Mouse (Mus musculus): ENCODE measurements around the gene H2al1j. TPM values are rescaled to one million over a fixed set of nuclear protein-coding genes. Genes with fewer than 3 reads are reported as not detected.
"Not testable (repeated sequence)": the region's sequence is repeated elsewhere in the genome, so short reads cannot be mapped to it uniquely, and the experiment has no call there.

The H2al1j gene
- polyA plus RNA-seq, 1 experiment from 2014 or later: not detected

DNA sequence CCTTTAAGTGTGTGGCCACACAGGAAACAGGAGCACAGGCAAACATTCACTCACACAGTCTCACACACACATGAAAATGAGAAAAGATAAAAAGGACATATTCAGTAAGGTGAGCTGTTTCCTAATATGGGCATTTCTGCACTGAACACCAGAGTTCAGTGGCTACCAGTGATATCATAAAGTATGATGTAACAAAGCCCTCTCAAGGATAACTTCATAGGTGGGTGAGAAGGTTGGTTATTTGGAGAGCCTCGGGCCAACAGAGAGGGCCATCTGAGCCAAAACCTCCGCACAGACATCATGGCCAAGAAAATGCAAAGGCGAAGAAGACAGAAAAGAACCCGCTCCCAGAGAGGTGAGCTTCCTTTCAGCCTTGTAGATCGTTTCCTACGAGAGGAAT, 12.8 kb upstream of the H2al1j start, which contains the start of gene H2al1f:
H2al1f (plus strand) TSS at position 301 of the 400 bp plus-strand sequence.
- not testable (repeated sequence) for H3K9me3 ChIP-seq (ENCODE audit: control insufficient read depth, low read length); H3K9ac ChIP-seq (ENCODE audit: low read length); H3K4me3 ChIP-seq (ENCODE audit: low read depth, low read length); H3K36me3 ChIP-seq (ENCODE audit: control insufficient read depth, insufficient read depth, low read length); H3K27me3 ChIP-seq (ENCODE audit: control insufficient read depth, insufficient read depth, low read length); H3K4me1 ChIP-seq (replicated peaks; ENCODE audit: control insufficient read depth, insufficient read depth, low read length); DNase-seq (ENCODE audit: low spot score); ATAC-seq (replicated peaks; ENCODE audit: low FRiP score); H3K4me2 ChIP-seq (ENCODE audit: low read depth, low read length, severe bottlenecking); H3K27ac ChIP-seq (ENCODE audit: low read depth, low read length)
- WGBS: no CpG with 5 or more reads among the region's 6 CpGs

DNA sequence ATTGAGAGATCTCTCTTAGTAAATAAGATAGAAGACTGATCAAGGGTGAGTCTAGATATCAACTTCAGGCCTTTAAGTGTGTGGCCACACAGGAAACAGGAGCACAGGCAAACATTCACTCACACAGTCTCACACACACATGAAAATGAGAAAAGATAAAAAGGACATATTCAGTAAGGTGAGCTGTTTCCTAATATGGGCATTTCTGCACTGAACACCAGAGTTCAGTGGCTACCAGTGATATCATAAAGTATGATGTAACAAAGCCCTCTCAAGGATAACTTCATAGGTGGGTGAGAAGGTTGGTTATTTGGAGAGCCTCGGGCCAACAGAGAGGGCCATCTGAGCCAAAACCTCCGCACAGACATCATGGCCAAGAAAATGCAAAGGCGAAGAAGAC, 9.7 kb upstream of the H2al1j start, which contains the start of gene H2al1g:
H2al1g (plus strand) TSS at position 301 of the 400 bp plus-strand sequence.
- not testable (repeated sequence) for ATAC-seq (replicated peaks; ENCODE audit: low FRiP score); H3K4me1 ChIP-seq (replicated peaks; ENCODE audit: control insufficient read depth, insufficient read depth, low read length); H3K4me3 ChIP-seq (ENCODE audit: low read depth, low read length); H3K36me3 ChIP-seq (ENCODE audit: control insufficient read depth, insufficient read depth, low read length); H3K27ac ChIP-seq (ENCODE audit: low read depth, low read length); H3K9me3 ChIP-seq (ENCODE audit: control insufficient read depth, low read length); H3K27me3 ChIP-seq (ENCODE audit: control insufficient read depth, insufficient read depth, low read length); H3K9ac ChIP-seq (ENCODE audit: low read length); H3K4me2 ChIP-seq (ENCODE audit: low read depth, low read length, severe bottlenecking); DNase-seq (ENCODE audit: low spot score)
- no CpG with 5 or more reads among the region's 3 CpGs for WGBS

- no CpG with 5 or more reads among the region's 6 CpGs for WGBS
- not testable (repeated sequence) for H3K27ac ChIP-seq (ENCODE audit: low read depth, low read length); H3K4me3 ChIP-seq (ENCODE audit: low read depth, low read length); DNase-seq (ENCODE audit: low spot score); H3K4me2 ChIP-seq (ENCODE audit: low read depth, low read length, severe bottlenecking); H3K9me3 ChIP-seq (ENCODE audit: control insufficient read depth, low read length); ATAC-seq (replicated peaks; ENCODE audit: low FRiP score); H3K4me1 ChIP-seq (replicated peaks; ENCODE audit: control insufficient read depth, insufficient read depth, low read length); H3K27me3 ChIP-seq (ENCODE audit: control insufficient read depth, insufficient read depth, low read length); H3K9ac ChIP-seq (ENCODE audit: low read length); H3K36me3 ChIP-seq (ENCODE audit: control insufficient read depth, insufficient read depth, low read length)
Measured at GRCm38 (mm10) chrX:11321192-11321591, 6.4 kb upstream of the H2al1j start, which contains the start of gene H2al1h. TSS of gene H2al1h (plus strand) at chrX:11321492.

DNA sequence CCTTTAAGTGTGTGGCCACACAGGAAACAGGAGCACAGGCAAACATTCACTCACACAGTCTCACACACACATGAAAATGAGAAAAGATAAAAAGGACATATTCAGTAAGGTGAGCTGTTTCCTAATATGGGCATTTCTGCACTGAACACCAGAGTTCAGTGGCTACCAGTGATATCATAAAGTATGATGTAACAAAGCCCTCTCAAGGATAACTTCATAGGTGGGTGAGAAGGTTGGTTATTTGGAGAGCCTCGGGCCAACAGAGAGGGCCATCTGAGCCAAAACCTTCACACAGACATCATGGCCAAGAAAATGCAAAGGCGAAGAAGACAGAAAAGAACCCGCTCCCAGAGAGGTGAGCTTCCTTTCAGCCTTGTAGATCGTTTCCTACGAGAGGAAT, 3.3 kb upstream of the H2al1j start, which contains the start of gene H2al1i:
H2al1i (plus strand) TSS at position 301 of the 400 bp plus-strand sequence.
- not testable (repeated sequence) for H3K27ac ChIP-seq (ENCODE audit: low read depth, low read length); H3K4me3 ChIP-seq (ENCODE audit: low read depth, low read length); H3K4me1 ChIP-seq (replicated peaks; ENCODE audit: control insufficient read depth, insufficient read depth, low read length); ATAC-seq (replicated peaks; ENCODE audit: low FRiP score); H3K4me2 ChIP-seq (ENCODE audit: low read depth, low read length, severe bottlenecking); H3K27me3 ChIP-seq (ENCODE audit: control insufficient read depth, insufficient read depth, low read length); DNase-seq (ENCODE audit: low spot score); H3K9ac ChIP-seq (ENCODE audit: low read length); H3K36me3 ChIP-seq (ENCODE audit: control insufficient read depth, insufficient read depth, low read length); H3K9me3 ChIP-seq (ENCODE audit: control insufficient read depth, low read length)
- 90% methylated on average over 2 of the region's 5 CpGs for WGBS

DNA sequence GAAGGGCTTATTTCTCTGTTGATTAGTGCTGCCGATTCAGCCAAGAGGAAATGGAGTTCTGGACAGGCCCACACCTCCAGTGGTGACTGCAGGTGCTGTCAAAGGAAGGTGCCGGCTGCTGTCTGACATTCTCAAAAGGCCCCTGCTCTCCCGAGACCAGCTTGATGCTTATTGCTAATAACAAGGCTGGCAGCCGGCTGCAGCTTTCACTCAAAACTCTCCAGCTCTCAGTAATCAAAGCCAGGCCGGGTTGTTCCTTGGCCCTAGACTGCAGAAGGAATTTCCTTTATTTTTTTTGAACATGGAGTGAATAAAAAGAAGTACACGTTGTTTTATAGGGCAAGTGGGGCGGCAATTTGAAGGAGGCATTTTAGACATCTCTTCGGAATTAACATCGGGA, 18.1 kb downstream of the H2al1j start:
- Histone ChIP-seq H3K4me3 (ENCODE audit: low read depth, low read length) (no peak overlapping the region), H3K36me3 (ENCODE audit: control insufficient read depth, insufficient read depth, low read length) (no peaks in the 10 kb centered on the region), H3K9ac (ENCODE audit: low read length) (no peak overlapping the region), H3K4me2 (ENCODE audit: low read depth, low read length, severe bottlenecking) (no peak overlapping the region), H3K27me3 (ENCODE audit: control insufficient read depth, insufficient read depth, low read length) (no peaks in the 10 kb centered on the region), H3K9me3 (ENCODE audit: control insufficient read depth, low read length) (no peaks in the 10 kb centered on the region), H3K27ac (ENCODE audit: low read depth, low read length) (no peak overlapping the region), H3K4me1 (replicated peaks; ENCODE audit: control insufficient read depth, insufficient read depth, low read length) (no peaks in the 10 kb centered on the region)
- no peak for DNase-seq (ENCODE audit: low spot score)
- WGBS: 61% methylated on average over 9 of the region's 9 CpGs
- no peak for ATAC-seq (replicated peaks; ENCODE audit: low FRiP score)

DNA sequence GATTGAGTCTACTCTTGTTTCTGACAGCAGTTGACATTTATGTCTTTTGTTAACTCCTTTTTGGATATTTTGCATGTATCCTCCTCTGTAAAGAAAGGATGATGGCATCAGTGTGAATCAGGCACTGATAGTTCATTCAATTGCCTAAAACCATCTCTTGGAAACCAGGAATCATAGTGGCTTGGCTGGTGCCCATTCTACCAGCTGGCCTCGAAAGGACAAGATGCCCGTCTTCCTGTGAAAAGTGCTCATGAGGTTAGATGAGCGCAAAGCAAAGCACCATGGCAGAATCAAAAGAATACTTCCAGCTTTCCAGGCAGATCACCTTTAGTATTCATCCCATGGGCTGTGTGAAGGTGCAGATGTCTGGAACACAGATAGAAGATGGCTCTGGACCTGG, 19.1 kb downstream of the H2al1j start:
- H3K9me3 ChIP-seq (ENCODE audit: control insufficient read depth, low read length): no peaks in the 10 kb centered on the region
- H3K4me3 ChIP-seq (ENCODE audit: low read depth, low read length): no peak overlapping the region
- ATAC-seq (replicated peaks; ENCODE audit: low FRiP score) (no peak), DNase-seq (ENCODE audit: low spot score) (no peak)
- no peaks in the 10 kb centered on the region for H3K36me3 ChIP-seq (ENCODE audit: control insufficient read depth, insufficient read depth, low read length)
- no peaks in the 10 kb centered on the region for H3K4me1 ChIP-seq (replicated peaks; ENCODE audit: control insufficient read depth, insufficient read depth, low read length)
- no peak overlapping the region for H3K4me2 ChIP-seq (ENCODE audit: low read depth, low read length, severe bottlenecking)
- H3K9ac ChIP-seq (ENCODE audit: low read length): no peak overlapping the region
- no peak overlapping the region for H3K27ac ChIP-seq (ENCODE audit: low read depth, low read length)
- WGBS: 92% methylated on average over 3 of the region's 3 CpGs
- no peaks in the 10 kb centered on the region for H3K27me3 ChIP-seq (ENCODE audit: control insufficient read depth, insufficient read depth, low read length)

DNA sequence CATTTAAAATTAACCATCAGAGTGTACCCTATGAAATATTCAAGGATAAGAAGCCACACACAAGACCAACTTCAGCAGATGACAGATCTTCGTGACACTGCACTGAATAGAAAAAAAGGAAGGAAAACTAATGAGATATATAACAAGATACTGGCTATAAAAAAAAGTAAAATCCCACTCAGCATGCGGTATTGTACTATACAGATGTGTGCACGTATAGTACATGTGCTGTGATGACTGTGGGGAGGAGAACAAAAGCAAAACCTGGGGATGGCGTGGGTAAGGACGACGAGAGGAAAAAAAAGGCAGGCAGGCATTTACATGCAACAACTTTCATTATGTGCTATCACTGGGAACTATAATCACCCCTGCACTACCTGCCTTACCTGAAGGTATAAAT, 33.2 kb downstream of the H2al1j start:
- Histone ChIP-seq H3K9me3 (ENCODE audit: control insufficient read depth, low read length) (no peaks in the 10 kb centered on the region), H3K27me3 (ENCODE audit: control insufficient read depth, insufficient read depth, low read length) (no peaks in the 10 kb centered on the region), H3K4me1 (replicated peaks; ENCODE audit: control insufficient read depth, insufficient read depth, low read length) (no peaks in the 10 kb centered on the region), H3K4me3 (ENCODE audit: low read depth, low read length) (no peak overlapping the region), H3K36me3 (ENCODE audit: control insufficient read depth, insufficient read depth, low read length) (no peaks in the 10 kb centered on the region), H3K9ac (ENCODE audit: low read length) (no peak overlapping the region), H3K4me2 (ENCODE audit: low read depth, low read length, severe bottlenecking) (no peak overlapping the region), H3K27ac (ENCODE audit: low read depth, low read length) (no peak overlapping the region)
- ATAC-seq (replicated peaks; ENCODE audit: low FRiP score) (no peak), DNase-seq (ENCODE audit: low spot score) (no peak)
- WGBS: 87% methylated on average over 6 of the region's 6 CpGs

DNA sequence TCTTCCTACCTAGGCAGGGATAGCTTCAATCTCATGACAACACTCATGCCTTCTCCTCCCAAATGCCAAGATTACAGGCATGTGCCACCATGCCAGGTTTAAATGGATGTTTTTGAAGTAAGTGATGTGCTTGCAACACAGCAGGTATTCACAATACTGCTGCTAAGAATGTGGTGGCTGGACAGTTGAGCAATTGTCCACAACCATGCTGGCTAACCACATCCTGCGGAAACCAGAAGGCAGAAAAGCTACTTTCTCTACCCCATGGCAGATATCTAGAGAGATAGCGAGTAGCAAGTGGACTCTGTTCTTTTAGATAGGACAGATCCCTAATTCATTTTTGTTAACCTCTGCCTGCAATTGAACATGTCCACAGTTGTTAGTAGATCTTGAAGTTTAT, 33.6 kb downstream of the H2al1j start:
- Histone ChIP-seq H3K4me3 (ENCODE audit: low read depth, low read length) (no peak overlapping the region), H3K4me1 (replicated peaks; ENCODE audit: control insufficient read depth, insufficient read depth, low read length) (no peaks in the 10 kb centered on the region), H3K9ac (ENCODE audit: low read length) (no peak overlapping the region), H3K36me3 (ENCODE audit: control insufficient read depth, insufficient read depth, low read length) (no peaks in the 10 kb centered on the region), H3K4me2 (ENCODE audit: low read depth, low read length, severe bottlenecking) (no peak overlapping the region), H3K27ac (ENCODE audit: low read depth, low read length) (no peak overlapping the region), H3K9me3 (ENCODE audit: control insufficient read depth, low read length) (no peaks in the 10 kb centered on the region), H3K27me3 (ENCODE audit: control insufficient read depth, insufficient read depth, low read length) (no peaks in the 10 kb centered on the region)
- ATAC-seq (replicated peaks; ENCODE audit: low FRiP score) (no peak), DNase-seq (ENCODE audit: low spot score) (no peak)
- 89% methylated on average over 2 of the region's 2 CpGs for WGBS

GRCm38 (mm10) chrX:11363890-11364289, 36.3 kb downstream of the H2al1j start:
- Histone ChIP-seq H3K36me3 (ENCODE audit: control insufficient read depth, insufficient read depth, low read length) (no peaks in the 10 kb centered on the region), H3K4me1 (replicated peaks; ENCODE audit: control insufficient read depth, insufficient read depth, low read length) (no peaks in the 10 kb centered on the region), H3K4me2 (ENCODE audit: low read depth, low read length, severe bottlenecking) (no peak overlapping the region), H3K9me3 (ENCODE audit: control insufficient read depth, low read length) (no peaks in the 10 kb centered on the region), H3K9ac (ENCODE audit: low read length) (no peak overlapping the region), H3K27ac (ENCODE audit: low read depth, low read length) (no peak overlapping the region), H3K27me3 (ENCODE audit: control insufficient read depth, insufficient read depth, low read length) (no peaks in the 10 kb centered on the region), H3K4me3 (ENCODE audit: low read depth, low read length) (no peak overlapping the region)
- DNase-seq (ENCODE audit: low spot score): no peak
- no peak for ATAC-seq (replicated peaks; ENCODE audit: low FRiP score)
- WGBS: 70% methylated on average over 6 of the region's 6 CpGs
